Mouse (Mus musculus): ENCODE measurements around the gene Ndc80. TPM values are rescaled to one million over a fixed set of nuclear protein-coding genes. Genes with fewer than 3 reads are reported as not detected.
A peak's percentile ranks its signal among the peaks of the same experiment; 100 is the strongest.

The Ndc80 gene
- polyA plus RNA-seq, 1 experiment from 2014 or later = 41.0 TPM

DNA sequence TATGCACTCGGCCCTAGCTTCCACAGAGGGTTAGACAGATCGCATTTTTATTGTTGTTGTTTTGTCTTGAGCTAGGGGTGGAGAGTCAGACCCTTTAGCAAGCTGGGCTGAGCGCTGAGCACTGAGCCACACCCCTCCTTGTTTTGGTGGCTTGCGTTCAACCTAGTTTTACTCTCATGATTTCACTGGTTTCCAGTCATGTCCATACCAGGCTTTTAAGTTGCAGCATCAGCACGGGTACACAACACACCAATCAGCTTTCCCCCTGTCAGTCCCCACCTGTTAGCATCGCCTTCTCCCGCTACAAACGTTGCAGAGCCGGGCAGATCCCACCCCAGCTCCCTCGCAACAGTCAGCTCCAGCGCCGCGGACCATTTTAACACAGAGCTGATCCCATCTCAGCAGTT, 352 bp downstream of the Ndc80 start:
- Histone ChIP-seq H3K4me3 (ENCODE audit: low read length) (peak overlapping the region; percentile 92), H3K27ac (ENCODE audit: low read length) (peak overlapping the region; percentile 95), H3K4me2 (ENCODE audit: low read depth, low read length) (peak overlapping the region; percentile 82), H3K4me1 (ENCODE audit: control insufficient read depth, insufficient read depth, low read length) (peaks cover 12% of the 10 kb centered on the region), H3K9ac (ENCODE audit: low read length) (peak overlapping the region; percentile 75), H3K9me3 (replicated peaks; ENCODE audit: control insufficient read depth, low read length) (no peaks in the 10 kb centered on the region), H3K27me3 (ENCODE audit: control insufficient read depth, insufficient read depth, low read length) (no peaks in the 10 kb centered on the region), H3K36me3 (ENCODE audit: control insufficient read depth, insufficient read depth) (peaks cover 5% of the 10 kb centered on the region; the same call in 1 of the 2 replicates)
- WGBS = 0% methylated on average over 13 of the region's 13 CpGs
- ATAC-seq (replicated peaks; ENCODE audit: extremely low read depth, insufficient read depth, low FRiP score) = peak; percentile 32; the same call in 1 of the 2 replicates

- no peaks in the 10 kb centered on the region for H3K4me1 ChIP-seq (ENCODE audit: control insufficient read depth, insufficient read depth, low read length)
These were observed 16.4 kb downstream of the Ndc80 start for GRCm38 (mm10) chr17:71510297-71510696.

GRCm38 (mm10) chr17:71506832-71507231, 19.8 kb downstream of the Ndc80 start:
- Histone ChIP-seq H3K27ac (ENCODE audit: low read length) (no peak overlapping the region), H3K36me3 (ENCODE audit: control insufficient read depth, insufficient read depth) (peaks cover 22% of the 10 kb centered on the region), H3K9ac (ENCODE audit: low read length) (no peak overlapping the region), H3K9me3 (replicated peaks; ENCODE audit: control insufficient read depth, low read length) (no peaks in the 10 kb centered on the region), H3K4me3 (ENCODE audit: low read length) (no peak overlapping the region), H3K27me3 (ENCODE audit: control insufficient read depth, insufficient read depth, low read length) (no peaks in the 10 kb centered on the region), H3K4me1 (ENCODE audit: control insufficient read depth, insufficient read depth, low read length) (no peaks in the 10 kb centered on the region), H3K4me2 (ENCODE audit: low read depth, low read length) (no peak overlapping the region)
- no peak for ATAC-seq (replicated peaks; ENCODE audit: extremely low read depth, insufficient read depth, low FRiP score)
- WGBS = 87% methylated on average over 8 of the region's 8 CpGs

More at GRCm38 (mm10) chr17:71510297-71510696, 16.4 kb downstream of the Ndc80 start:
- H3K4me2 ChIP-seq (ENCODE audit: low read depth, low read length) = no peak overlapping the region
- no peak overlapping the region for H3K27ac ChIP-seq (ENCODE audit: low read length)
- WGBS = 94% methylated on average over 11 of the region's 11 CpGs
- no peak for ATAC-seq (replicated peaks; ENCODE audit: extremely low read depth, insufficient read depth, low FRiP score)
- no peaks in the 10 kb centered on the region for H3K9me3 ChIP-seq (replicated peaks; ENCODE audit: control insufficient read depth, low read length)
- peaks cover 29% of the 10 kb centered on the region for H3K36me3 ChIP-seq (ENCODE audit: control insufficient read depth, insufficient read depth)
- H3K9ac ChIP-seq (ENCODE audit: low read length) = no peak overlapping the region
- H3K4me3 ChIP-seq (ENCODE audit: low read length) = no peak overlapping the region
- H3K27me3 ChIP-seq (ENCODE audit: control insufficient read depth, insufficient read depth, low read length) = no peaks in the 10 kb centered on the region

GRCm38 (mm10) chr17:71495784-71496183, 30.9 kb downstream of the Ndc80 start:
- no peak overlapping the region for H3K9ac ChIP-seq (ENCODE audit: low read length)
- no peak overlapping the region for H3K27ac ChIP-seq (ENCODE audit: low read length)
- ATAC-seq (replicated peaks; ENCODE audit: extremely low read depth, insufficient read depth, low FRiP score) = no peak
- H3K4me1 ChIP-seq (ENCODE audit: control insufficient read depth, insufficient read depth, low read length) = no peaks in the 10 kb centered on the region
- H3K36me3 ChIP-seq (ENCODE audit: control insufficient read depth, insufficient read depth) = peaks cover 39% of the 10 kb centered on the region
- no peaks in the 10 kb centered on the region for H3K27me3 ChIP-seq (ENCODE audit: control insufficient read depth, insufficient read depth, low read length)
- H3K9me3 ChIP-seq (replicated peaks; ENCODE audit: control insufficient read depth, low read length) = no peaks in the 10 kb centered on the region
- no peak overlapping the region for H3K4me2 ChIP-seq (ENCODE audit: low read depth, low read length)
- H3K4me3 ChIP-seq (ENCODE audit: low read length) = no peak overlapping the region
- WGBS = 83% methylated on average over 4 of the region's 4 CpGs

GRCm38 (mm10) chr17:71491332-71491686, 35.3 kb downstream of the Ndc80 start:
- H3K9me3 ChIP-seq (replicated peaks; ENCODE audit: control insufficient read depth, low read length) = no peaks in the 10 kb centered on the region
- peaks cover 12% of the 10 kb centered on the region for H3K36me3 ChIP-seq (ENCODE audit: control insufficient read depth, insufficient read depth)
- H3K9ac ChIP-seq (ENCODE audit: low read length) = no peak overlapping the region
- H3K27me3 ChIP-seq (ENCODE audit: control insufficient read depth, insufficient read depth, low read length) = no peaks in the 10 kb centered on the region
- no peak for ATAC-seq (replicated peaks; ENCODE audit: extremely low read depth, insufficient read depth, low FRiP score)
- WGBS = 71% methylated on average over 4 of the region's 4 CpGs
- H3K4me3 ChIP-seq (ENCODE audit: low read length) = no peak overlapping the region
- no peaks in the 10 kb centered on the region for H3K4me1 ChIP-seq (ENCODE audit: control insufficient read depth, insufficient read depth, low read length)
- H3K4me2 ChIP-seq (ENCODE audit: low read depth, low read length) = no peak overlapping the region
- H3K27ac ChIP-seq (ENCODE audit: low read length) = no peak overlapping the region

DNA sequence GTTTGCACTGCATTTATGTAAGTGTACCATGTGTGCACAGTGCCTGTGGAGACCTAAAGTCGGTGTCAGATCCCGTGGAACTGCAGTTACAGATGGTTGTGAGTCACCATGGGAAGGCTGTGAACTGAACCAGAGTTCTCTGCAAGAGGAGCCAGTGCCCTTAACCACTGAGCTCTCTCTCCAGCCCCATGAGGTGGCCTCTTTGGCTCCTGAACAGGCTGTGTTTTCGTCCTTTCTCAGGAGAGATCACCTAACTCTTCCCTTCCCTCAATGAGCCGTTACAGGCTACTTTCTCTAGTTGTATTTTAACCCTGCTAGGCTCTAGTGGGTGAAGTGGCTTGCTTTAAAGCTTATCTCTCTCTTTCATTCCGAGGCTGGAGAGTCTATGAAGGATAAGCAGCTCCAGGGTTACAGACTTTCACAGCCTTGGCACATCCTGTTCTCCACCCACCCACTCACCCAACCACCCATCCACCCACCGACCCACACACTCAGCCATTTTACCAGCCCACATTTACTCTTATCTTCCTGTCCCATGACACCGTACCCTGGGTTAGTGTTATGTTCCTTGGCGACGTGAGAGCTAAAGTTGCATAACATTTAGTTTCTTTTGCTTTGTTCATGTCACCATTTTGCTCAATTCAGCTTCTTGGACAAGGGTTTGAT, 35.9 kb downstream of the Ndc80 start:
- Histone ChIP-seq H3K36me3 (ENCODE audit: control insufficient read depth, insufficient read depth) (peaks cover 10% of the 10 kb centered on the region), H3K4me1 (ENCODE audit: control insufficient read depth, insufficient read depth, low read length) (no peaks in the 10 kb centered on the region), H3K4me3 (ENCODE audit: low read length) (no peak overlapping the region), H3K9ac (ENCODE audit: low read length) (no peak overlapping the region), H3K27me3 (ENCODE audit: control insufficient read depth, insufficient read depth, low read length) (no peaks in the 10 kb centered on the region), H3K27ac (ENCODE audit: low read length) (no peak overlapping the region), H3K9me3 (replicated peaks; ENCODE audit: control insufficient read depth, low read length) (no peaks in the 10 kb centered on the region), H3K4me2 (ENCODE audit: low read depth, low read length) (no peak overlapping the region)
- WGBS = 51% methylated on average over 9 of the region's 9 CpGs
- no peak for ATAC-seq (replicated peaks; ENCODE audit: extremely low read depth, insufficient read depth, low FRiP score)

DNA sequence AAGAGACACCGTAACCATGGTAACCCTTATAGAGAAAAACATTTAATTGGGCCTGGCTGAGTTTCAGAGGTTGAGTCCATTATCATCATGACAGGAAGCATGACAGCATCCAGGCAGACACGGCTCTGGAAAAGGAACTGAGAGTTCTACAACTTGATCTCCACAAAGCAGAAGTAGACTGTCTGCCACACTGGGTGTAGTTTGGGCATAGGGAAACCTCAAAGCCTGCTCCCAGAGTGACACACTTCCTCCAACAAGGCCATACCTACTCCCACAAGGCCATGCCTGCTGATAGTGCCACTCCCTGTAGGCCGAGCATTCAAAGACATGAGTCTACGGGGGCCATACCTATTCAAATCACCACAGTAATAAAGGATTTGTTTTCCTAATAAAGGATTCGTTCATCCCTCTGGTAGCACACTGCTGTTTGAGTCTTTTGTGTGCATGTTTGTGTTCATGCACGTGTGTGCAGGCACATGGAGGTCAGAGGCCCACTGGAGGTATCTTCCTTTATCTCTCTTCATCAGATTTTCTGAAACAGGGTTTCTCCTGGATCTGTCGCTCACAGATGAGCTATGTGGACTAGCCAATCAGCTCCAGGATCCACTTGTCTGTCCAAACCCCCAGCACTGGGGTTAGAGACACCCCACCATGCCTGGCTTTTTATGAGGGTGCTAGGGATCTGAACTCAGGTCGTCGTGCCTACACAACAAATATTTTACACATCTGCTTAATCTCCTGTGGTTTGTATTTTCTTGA, 36.8 kb downstream of the Ndc80 start:
- Histone ChIP-seq H3K27me3 (ENCODE audit: control insufficient read depth, insufficient read depth, low read length) (no peaks in the 10 kb centered on the region), H3K4me3 (ENCODE audit: low read length) (no peak overlapping the region), H3K4me1 (ENCODE audit: control insufficient read depth, insufficient read depth, low read length) (no peaks in the 10 kb centered on the region), H3K36me3 (ENCODE audit: control insufficient read depth, insufficient read depth) (peaks cover 3% of the 10 kb centered on the region; the same call in 1 of the 2 replicates), H3K4me2 (ENCODE audit: low read depth, low read length) (no peak overlapping the region), H3K9me3 (replicated peaks; ENCODE audit: control insufficient read depth, low read length) (no peaks in the 10 kb centered on the region), H3K27ac (ENCODE audit: low read length) (no peak overlapping the region), H3K9ac (ENCODE audit: low read length) (no peak overlapping the region)
- WGBS = 83% methylated on average over 9 of the region's 9 CpGs
- no peak for ATAC-seq (replicated peaks; ENCODE audit: extremely low read depth, insufficient read depth, low FRiP score)

DNA sequence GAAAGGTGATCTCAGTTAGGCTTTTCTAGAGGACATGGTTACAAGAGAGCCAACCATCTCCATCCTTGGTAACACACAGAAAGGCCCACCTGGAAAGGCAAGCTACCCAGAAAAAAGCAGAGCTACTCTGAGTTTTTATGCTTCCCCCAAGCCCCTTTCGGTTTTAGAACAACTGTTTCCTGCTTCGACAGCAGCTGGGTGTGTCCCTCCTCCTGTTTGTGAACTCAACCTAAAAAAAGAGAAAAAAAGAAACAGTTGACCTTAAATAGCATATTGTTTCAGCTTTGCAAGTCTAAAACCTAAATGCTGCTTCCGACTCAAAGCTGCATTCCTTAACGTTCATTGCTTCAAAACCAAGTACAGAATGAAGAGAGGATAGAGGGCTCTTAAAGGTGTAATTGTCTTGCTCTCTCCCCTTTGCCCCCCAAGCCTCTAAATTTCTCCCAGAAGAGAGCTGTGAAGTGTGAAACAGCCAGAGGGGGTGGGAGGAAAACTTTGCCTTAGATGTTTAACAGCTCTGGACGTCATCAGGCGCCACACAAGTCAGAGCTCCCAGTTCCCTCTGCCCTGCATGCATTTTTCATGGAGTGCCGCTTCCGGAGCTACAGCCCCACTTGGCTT, 40.3 kb downstream of the Ndc80 start:
- peak overlapping the region; percentile 48 for H3K9ac ChIP-seq (ENCODE audit: low read length)
- H3K4me3 ChIP-seq (ENCODE audit: low read length) = peak overlapping the region; percentile 30
- no peaks in the 10 kb centered on the region for H3K9me3 ChIP-seq (replicated peaks; ENCODE audit: control insufficient read depth, low read length)
- peak overlapping the region; percentile 53 for H3K4me2 ChIP-seq (ENCODE audit: low read depth, low read length)
- H3K4me1 ChIP-seq (ENCODE audit: control insufficient read depth, insufficient read depth, low read length) = no peaks in the 10 kb centered on the region
- H3K36me3 ChIP-seq (ENCODE audit: control insufficient read depth, insufficient read depth) = no peaks in the 10 kb centered on the region
- 26% methylated on average over 8 of the region's 8 CpGs for WGBS
- 0 out of 2 replicates have a peak, but pooled peaks have one; percentile 58 for ATAC-seq (replicated peaks; ENCODE audit: extremely low read depth, insufficient read depth, low FRiP score)
- H3K27ac ChIP-seq (ENCODE audit: low read length) = peak overlapping the region; percentile 40
- no peaks in the 10 kb centered on the region for H3K27me3 ChIP-seq (ENCODE audit: control insufficient read depth, insufficient read depth, low read length)

- 49% methylated on average over 12 of the region's 12 CpGs for WGBS
- H3K9ac ChIP-seq (ENCODE audit: low read length) = peak overlapping the region; percentile 48
- H3K27me3 ChIP-seq (ENCODE audit: control insufficient read depth, insufficient read depth, low read length) = no peaks in the 10 kb centered on the region
- peak overlapping the region; percentile 30 for H3K4me3 ChIP-seq (ENCODE audit: low read length)
- peak; percentile 41; the same call in 1 of the 2 replicates for ATAC-seq (replicated peaks; ENCODE audit: extremely low read depth, insufficient read depth, low FRiP score)
- H3K27ac ChIP-seq (ENCODE audit: low read length) = peak overlapping the region; percentile 40
- no peaks in the 10 kb centered on the region for H3K9me3 ChIP-seq (replicated peaks; ENCODE audit: control insufficient read depth, low read length)
- no peaks in the 10 kb centered on the region for H3K4me1 ChIP-seq (ENCODE audit: control insufficient read depth, insufficient read depth, low read length)
- no peaks in the 10 kb centered on the region for H3K36me3 ChIP-seq (ENCODE audit: control insufficient read depth, insufficient read depth)
- peak overlapping the region; percentile 53 for H3K4me2 ChIP-seq (ENCODE audit: low read depth, low read length)
These were observed 40.8 kb downstream of the Ndc80 start for GRCm38 (mm10) chr17:71485791-71486230.

All from heart, embryonic 16.5 days (tissue).